Mouse (Mus musculus) lung, postnatal 4 days (tissue): ENCODE results near the gene Etnk2.

Experiments used
- DNase-seq, 2 experiments: peaks; one replicate each; pipeline ENCODE4 v3.0.0; 2021

Gene Etnk2

GRCm38 (mm10) chr1:133418164-133418800 lies 54.9 kb downstream of the Etnk2 start:
- peak; percentile 90 to 94 for DNase-seq

GRCm38 (mm10) chr1:133419178-133419834 lies 55.9 kb downstream of the Etnk2 start:
- DNase-seq: no peak

GRCm38 (mm10) chr1:133420491-133420890 lies 57.1 kb downstream of the Etnk2 start:
- peak in 1 of 2 experiments; percentile 58 for DNase-seq

GRCm38 (mm10) chr1:133421061-133421460 lies 57.7 kb downstream of the Etnk2 start:
- DNase-seq: no peak

- no peak for DNase-seq
These were observed 58.7 kb downstream of the Etnk2 start for GRCm38 (mm10) chr1:133421975-133422570.

GRCm38 (mm10) chr1:133422615-133423161 lies 59.3 kb downstream of the Etnk2 start:
- peak; percentile 75 to 85 for DNase-seq

GRCm38 (mm10) chr1:133423166-133423542 lies 59.8 kb downstream of the Etnk2 start:
- DNase-seq: no peak

GRCm38 (mm10) chr1:133423543-133424480 lies 60.4 kb downstream of the Etnk2 start, which contains the start of gene Sox13:
TSS of gene Sox13 (minus strand) at chr1:133424377.
- peak; percentile 75 to 87 for DNase-seq

GRCm38 (mm10) chr1:133424547-133425140 lies 61.3 kb downstream of the Etnk2 start:
- DNase-seq: no peak
